Mouse (Mus musculus) thymus, adult 2 months (tissue): ENCODE data around the gene Slc8b1.

Experiments
- CTCF ChIP-seq: fragments of 200-500 bp; IDR thresholded peaks from 2 replicates; pipeline ENCODE4 v1.5.1; 2012; ENCODE audit warnings: mild to moderate bottlenecking, control low read depth, low read length, moderate library complexity, borderline replicate concordance; ENCODE audit not compliant: control insufficient read depth, poor library complexity, insufficient read depth; ENCODE audit errors: extremely low read depth
- POLR2A ChIP-seq: fragments of 200-500 bp; IDR thresholded peaks from 2 replicates; pipeline ENCODE4 v1.6.1; 2012; ENCODE audit warnings: mild to moderate bottlenecking, low read length, control low read depth, moderate library complexity; ENCODE audit not compliant: control insufficient read depth, poor library complexity, insufficient read depth; ENCODE audit errors: extremely low read depth

GRCm38 (mm10) chr5:120550137-120550536 lies 39.2 kb downstream of the Slc8b1 start:
- no peak for TF ChIP-seq CTCF
- TF ChIP-seq POLR2A = no peak
